Mouse (Mus musculus) MEL (cell line): ENCODE measurements around the gene Fgf5. TPM values are rescaled to one million over a fixed set of nuclear protein-coding genes. Genes with fewer than 3 reads are reported as not detected.

Source experiments
- DNase-seq: peaks from one replicate; pipeline ENCODE4 v3.0.0; 2011; ENCODE audit warnings: low read depth, low spot score
- H3K27ac ChIP-seq: 2 replicates; pipeline ENCODE4 v1.5.1; 2012; ENCODE audit warnings: low read depth, mild to moderate bottlenecking, control low read depth, low read length, moderate library complexity; ENCODE audit not compliant: control insufficient read depth
- H3K27me3 ChIP-seq, 2 experiments: fragments of 150-350 bp in 1 of 2; sonication (generic) in 1 of 2; 2 replicates each; pipeline ENCODE4 v1.6.1; 2012; ENCODE audit warnings: low read length in 2 of 2, mild to moderate bottlenecking in 2 of 2, improper control_type of control experiment in 1 of 2, moderate library complexity in 1 of 2; ENCODE audit not compliant: insufficient read depth in 2 of 2, control insufficient read depth in 1 of 2
- H3K36me3 ChIP-seq, 2 experiments: 2 replicates each; pipeline ENCODE4 v1.6.1; 2012 to 2014; ENCODE audit warnings: low read length in 2 of 2, improper control_type of control experiment in 1 of 2, inconsistent platforms in 1 of 2, mild to moderate bottlenecking in 1 of 2; ENCODE audit not compliant: insufficient read depth in 2 of 2, control insufficient read depth in 1 of 2
- H3K4me1 ChIP-seq, 2 experiments: fragments of 150-350 bp in 1 of 2; sonication (generic) in 1 of 2; 2 replicates each; pipeline ENCODE4 v1.6.1; 2012; ENCODE audit warnings: low read length in 2 of 2, improper control_type of control experiment in 1 of 2, mild to moderate bottlenecking in 1 of 2; ENCODE audit not compliant: insufficient read depth in 2 of 2, control insufficient read depth in 1 of 2
- H3K4me3 ChIP-seq, 2 experiments: fragments of 150-350 bp in 1 of 2; sonication (generic) in 1 of 2; 2 replicates each; pipeline ENCODE4 v1.5.1; 2012; ENCODE audit warnings: low read depth in 2 of 2, low read length in 2 of 2, mild to moderate bottlenecking in 2 of 2, moderate library complexity in 2 of 2, control low read depth in 1 of 2, improper control_type of control experiment in 1 of 2; ENCODE audit not compliant: control insufficient read depth in 1 of 2, insufficient read depth in 1 of 2
- H3K79me2 ChIP-seq: 2 replicates; pipeline ENCODE4 v1.6.1; 2012; ENCODE audit warnings: mild to moderate bottlenecking, low read length, moderate library complexity; ENCODE audit not compliant: control insufficient read depth, poor library complexity, insufficient read depth
- H3K9ac ChIP-seq: 2 replicates; pipeline ENCODE4 v1.6.1; 2012; ENCODE audit warnings: low read depth, mild to moderate bottlenecking, control low read depth, low read length, moderate library complexity; ENCODE audit not compliant: control insufficient read depth, poor library complexity, severe bottlenecking
- H3K9me3 ChIP-seq: fragments of 150-350 bp; sonication (generic); replicated peaks from 2 replicates; pipeline ENCODE4 v1.6.1; 2012; ENCODE audit warnings: mild to moderate bottlenecking, low read length, improper control_type of control experiment, moderate library complexity; ENCODE audit not compliant: insufficient read depth
- BHLHE40 ChIP-seq: IDR thresholded peaks from 2 replicates; pipeline ENCODE4 v1.6.1; 2012; ENCODE audit warnings: low read depth, mild to moderate bottlenecking, inconsistent platforms, low read length, improper control_type of control experiment, borderline replicate concordance
- CHD1 ChIP-seq: IDR thresholded peaks from 2 replicates; pipeline ENCODE4 v1.6.1; 2012; ENCODE audit warnings: low read depth, mild to moderate bottlenecking, inconsistent platforms, low read length, improper control_type of control experiment
- CHD2 ChIP-seq: IDR thresholded peaks from 2 replicates; pipeline ENCODE4 v1.6.1; 2011; ENCODE audit warnings: low read length, improper control_type of control experiment
- EP300 ChIP-seq, 2 experiments: IDR thresholded peaks; 2 replicates each; pipeline ENCODE4 v1.6.1; 2011; ENCODE audit warnings: improper control_type of control experiment in 2 of 2, low read length in 2 of 2, low read depth in 1 of 2, mild to moderate bottlenecking in 1 of 2
- MAFK ChIP-seq: IDR thresholded peaks from 2 replicates; pipeline ENCODE4 v1.6.1; 2011; ENCODE audit warnings: low read depth, mild to moderate bottlenecking, low read length, improper control_type of control experiment, borderline replicate concordance
- MEF2A ChIP-seq: IDR thresholded peaks from 2 replicates; pipeline ENCODE4 v1.6.1; 2014; ENCODE audit warnings: low read depth, mild to moderate bottlenecking, inconsistent platforms, low read length, improper control_type of control experiment; ENCODE audit not compliant: poor library complexity, insufficient replicate concordance, severe bottlenecking; ENCODE audit errors: extremely low read depth
- MXI1 ChIP-seq: IDR thresholded peaks from 2 replicates; pipeline ENCODE4 v1.6.1; 2011; ENCODE audit warnings: mild to moderate bottlenecking, low read depth, low read length, improper control_type of control experiment
- MYB ChIP-seq: IDR thresholded peaks from 2 replicates; pipeline ENCODE4 v1.6.1; 2011; ENCODE audit warnings: mild to moderate bottlenecking, low read depth, low read length, improper control_type of control experiment
- MYC ChIP-seq: IDR thresholded peaks from 2 replicates; pipeline ENCODE4 v1.6.1; 2011; ENCODE audit warnings: low read depth, mild to moderate bottlenecking, low read length, improper control_type of control experiment, moderate library complexity
- NELFE ChIP-seq: IDR thresholded peaks from 2 replicates; pipeline ENCODE4 v1.6.1; 2011; ENCODE audit warnings: low read depth, low read length, improper control_type of control experiment
- POLR2A ChIP-seq, 2 experiments: IDR thresholded peaks; 2 replicates each; pipeline ENCODE4 v1.6.1; 2011 to 2012; ENCODE audit warnings: low read length in 2 of 2, mild to moderate bottlenecking in 2 of 2, control low read depth in 1 of 2, improper control_type of control experiment in 1 of 2, low read depth in 1 of 2, moderate library complexity in 1 of 2; ENCODE audit not compliant: control insufficient read depth in 1 of 2, insufficient read depth in 1 of 2, poor library complexity in 1 of 2
- POLR2AphosphoS2 ChIP-seq: IDR thresholded peaks from 2 replicates; pipeline ENCODE4 v1.6.1; 2011; ENCODE audit warnings: low read length, improper control_type of control experiment
- RAD21 ChIP-seq: IDR thresholded peaks from 2 replicates; pipeline ENCODE4 v1.6.1; 2011; ENCODE audit warnings: mild to moderate bottlenecking, low read depth, low read length, improper control_type of control experiment
- RCOR1 ChIP-seq: IDR thresholded peaks from 2 replicates; pipeline ENCODE4 v1.6.1; 2012; ENCODE audit warnings: low read depth, mild to moderate bottlenecking, inconsistent platforms, low read length, improper control_type of control experiment
- SIN3A ChIP-seq: IDR thresholded peaks from 2 replicates; pipeline ENCODE4 v1.6.1; 2012; ENCODE audit warnings: low read length, improper control_type of control experiment, inconsistent platforms
- TAL1 ChIP-seq: IDR thresholded peaks from 2 replicates; pipeline ENCODE4 v1.6.1; 2012; ENCODE audit warnings: mild to moderate bottlenecking, inconsistent platforms, low read length, moderate library complexity, mixed read lengths
- UBTF ChIP-seq: IDR thresholded peaks from 2 replicates; pipeline ENCODE4 v1.6.1; 2012; ENCODE audit warnings: low read depth, mild to moderate bottlenecking, inconsistent platforms, low read length, improper control_type of control experiment, moderate library complexity, borderline replicate concordance; ENCODE audit not compliant: insufficient read depth
- USF2 ChIP-seq, 2 experiments: IDR thresholded peaks; 2 replicates each; pipeline ENCODE4 v1.6.1; 2011 to 2012; ENCODE audit warnings: improper control_type of control experiment in 2 of 2, low read length in 2 of 2, borderline replicate concordance in 1 of 2, inconsistent platforms in 1 of 2, low read depth in 1 of 2, mild to moderate bottlenecking in 1 of 2; ENCODE audit not compliant: insufficient read depth in 1 of 2
- ZC3H11A ChIP-seq: IDR thresholded peaks from 2 replicates; pipeline ENCODE4 v1.6.1; 2012; ENCODE audit warnings: low read depth, mild to moderate bottlenecking, inconsistent platforms, low read length, improper control_type of control experiment
- ZMIZ1 ChIP-seq: IDR thresholded peaks from 2 replicates; pipeline ENCODE4 v1.6.1; 2012; ENCODE audit warnings: low read depth, mild to moderate bottlenecking, inconsistent platforms, low read length, improper control_type of control experiment, moderate library complexity
- ZNF384 ChIP-seq: IDR thresholded peaks from 2 replicates; pipeline ENCODE4 v1.6.1; 2012; ENCODE audit warnings: low read depth, mild to moderate bottlenecking, inconsistent platforms, low read length, improper control_type of control experiment
- polyA plus RNA-seq, 2 experiments: library from polyadenylated mRNA; stranded (reverse) in 1 of 2; unstranded in 1 of 2; fragments of >175 nt in 1 of 2; fragments of >200 nt in 1 of 2; gene quantifications; 2 replicates each; pipeline versions ENCODE4 v1.2.1 to v1.2.4; 2012; ENCODE audit warnings: low replicate concordance in 2 of 2, low read depth in 1 of 2; ENCODE audit not compliant: insufficient read length in 2 of 2, insufficient read depth in 1 of 2, missing spikeins in 1 of 2
- total RNA-seq: library from RNA; depleted of rRNA; stranded (reverse); fragments of 300-350 nt; gene quantifications from 2 replicates; pipeline ENCODE4 v1.2.3, GENCODE M21; 2012

Gene Fgf5
- total and polyA plus RNA-seq, 3 experiments, result not detected

GRCm38 (mm10) chr5:98246826-98247225 is 7.2 kb upstream of the Fgf5 start:
- Histone ChIP-seq H3K27ac (no peak overlapping the region), H3K79me2 (no peaks in the 10 kb centered on the region), H3K36me3 (no peaks in the 10 kb centered on the region), H3K9ac (no peak overlapping the region), H3K4me1 (no peaks in the 10 kb centered on the region), H3K27me3 (no peaks in the 10 kb centered on the region), H3K4me3 (no peak overlapping the region), H3K9me3 (no peaks in the 10 kb centered on the region)
- TF ChIP-seq RCOR1, result no peak
- no peak for TF ChIP-seq SIN3A
- no peak for TF ChIP-seq ZNF384
- no peak for DNase-seq

- no peaks in the 10 kb centered on the region for H3K36me3 ChIP-seq
- no peaks in the 10 kb centered on the region for H3K4me1 ChIP-seq
- no peaks in the 10 kb centered on the region for H3K27me3 ChIP-seq
- H3K9me3 ChIP-seq, result no peaks in the 10 kb centered on the region
- H3K4me3 ChIP-seq, result no peak overlapping the region
- H3K79me2 ChIP-seq, result no peaks in the 10 kb centered on the region
- DNase-seq, result no peak
- TF ChIP-seq POLR2AphosphoS2 (no peak), MAFK (no peak), POLR2A (IDR thresholded peaks at IDR 0.05; ENCODE audit: control insufficient read depth in 1 of 2, insufficient read depth in 1 of 2, low read depth in 1 of 2, low read length in 2 of 2, poor library complexity in 1 of 2) (no peak), CHD1 (no peak), ZC3H11A (no peak), CHD2 (no peak), RAD21 (no peak), UBTF (no peak)
- H3K9ac ChIP-seq, result no peak overlapping the region
- no peak overlapping the region for H3K27ac ChIP-seq
These were observed 6.5 kb upstream of the Fgf5 start for GRCm38 (mm10) chr5:98247516-98247915.

- Histone ChIP-seq H3K27me3 (no peaks in the 10 kb centered on the region), H3K4me3 (no peak overlapping the region), H3K9ac (no peak overlapping the region), H3K4me1 (no peaks in the 10 kb centered on the region), H3K27ac (no peak overlapping the region), H3K9me3 (no peaks in the 10 kb centered on the region), H3K36me3 (no peaks in the 10 kb centered on the region), H3K79me2 (no peaks in the 10 kb centered on the region)
- TF ChIP-seq BHLHE40 (no peak), ZC3H11A (no peak), MYB (no peak), MYC (no peak), EP300 (IDR thresholded peaks at IDR 0.05; ENCODE audit: low read depth in 1 of 2, low read length in 2 of 2) (no peak), TAL1 (no peak), MXI1 (no peak), ZMIZ1 (no peak), CHD2 (no peak), MEF2A (no peak), USF2 (IDR thresholded peaks at IDR 0.05; ENCODE audit: borderline replicate concordance in 1 of 2, insufficient read depth in 1 of 2, low read depth in 1 of 2, low read length in 2 of 2) (no peak), POLR2AphosphoS2 (no peak), NELFE (no peak)
- no peak for DNase-seq
These were observed 837 bp upstream of the Fgf5 start for GRCm38 (mm10) chr5:98253147-98253546.
